Mouse (Mus musculus) megakaryocyte, embryonic 14.5 days (primary cell): ENCODE measurements around the gene H2-D1.

Experiments
- FLI1 ChIP-seq: IDR thresholded peaks from 2 replicates; pipeline ENCODE4 v1.6.1; 2012; ENCODE audit warnings: low read length, inconsistent platforms, mixed read lengths
- GATA1 ChIP-seq: IDR thresholded peaks from 3 replicates; pipeline ENCODE4 v1.6.1; 2012; ENCODE audit warnings: mixed read lengths, low read length, inconsistent platforms, borderline replicate concordance

- TF ChIP-seq GATA1 = no peak
- no peak for TF ChIP-seq FLI1
Measured at GRCm38 (mm10) chr17:35240384-35241304, 21.9 kb upstream of the H2-D1 start.
